Mouse (Mus musculus) megakaryocyte, embryonic 14.5 days (primary cell): ENCODE results near the gene Tmem246.

Experiments used
- FLI1 ChIP-seq: IDR thresholded peaks from 2 replicates; pipeline ENCODE4 v1.6.1; 2012; ENCODE audit warnings: low read length, inconsistent platforms, mixed read lengths
- GATA1 ChIP-seq: IDR thresholded peaks from 3 replicates; pipeline ENCODE4 v1.6.1; 2012; ENCODE audit warnings: mixed read lengths, low read length, inconsistent platforms, borderline replicate concordance

DNA sequence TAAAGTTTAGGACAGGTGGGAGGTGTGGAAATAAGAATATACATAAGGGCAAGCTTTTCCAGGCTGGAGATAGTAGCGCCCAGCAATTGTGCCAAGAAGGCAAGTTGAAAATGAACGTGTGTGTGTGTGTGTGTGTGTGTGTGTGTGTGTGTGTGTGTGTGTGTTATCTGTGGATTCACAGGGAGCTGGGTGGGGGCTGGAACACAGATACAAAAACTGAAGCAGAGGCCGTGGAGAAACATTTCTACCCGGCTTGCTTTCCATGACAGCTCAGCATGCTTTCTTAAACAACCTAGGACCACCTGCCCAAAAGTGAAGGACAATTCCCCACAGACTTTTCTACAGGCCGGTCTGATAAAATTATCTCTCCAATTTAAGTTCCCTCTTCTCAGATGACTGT, 6.9 kb upstream of the Tmem246 start:
- TF ChIP-seq FLI1: no peak
- no peak for TF ChIP-seq GATA1
